Mouse (Mus musculus) myocyte (in vitro differentiated cells): ENCODE data around the gene Fam53a. TPM values are rescaled to one million over a fixed set of nuclear protein-coding genes. Genes with fewer than 3 reads are reported as not detected.

Source experiments
- H3K27me3 ChIP-seq: one replicate; pipeline ENCODE4 v1.6.1; 2011; ENCODE audit not compliant: control insufficient read depth, insufficient read depth, insufficient read length
- H3K36me3 ChIP-seq: one replicate; pipeline ENCODE4 v1.6.1; 2011; ENCODE audit not compliant: control insufficient read depth, insufficient read depth
- H3K4me2 ChIP-seq: one replicate; pipeline ENCODE4 v1.6.1; 2011; ENCODE audit warnings: low read depth, control low read depth
- H3K4me3 ChIP-seq: one replicate; pipeline ENCODE4 v1.5.1; 2011; ENCODE audit warnings: mild to moderate bottlenecking, control low read depth, moderate library complexity
- H3K79me2 ChIP-seq: one replicate; pipeline ENCODE4 v1.6.1; 2011; ENCODE audit not compliant: control insufficient read depth, insufficient read depth
- H3ac ChIP-seq: one replicate; pipeline ENCODE4 v1.6.1; 2011; ENCODE audit not compliant: control insufficient read depth, insufficient read length
- CEBPB ChIP-seq: IDR thresholded peaks from 2 replicates; pipeline ENCODE4 v1.6.1; 2011; ENCODE audit warnings: mild to moderate bottlenecking, moderate library complexity; ENCODE audit not compliant: poor library complexity, insufficient read depth, severe bottlenecking
- E2F4 ChIP-seq: IDR thresholded peaks from one replicate; pipeline ENCODE4 v1.6.1; 2011; ENCODE audit warnings: mild to moderate bottlenecking, control low read depth, moderate library complexity; ENCODE audit not compliant: insufficient read depth
- MAX ChIP-seq: IDR thresholded peaks from one replicate; pipeline ENCODE4 v1.6.1; 2011; ENCODE audit warnings: low read depth, mild to moderate bottlenecking, control low read depth
- MYOD1 ChIP-seq, 3 experiments: IDR thresholded peaks; one replicate each; pipeline ENCODE4 v1.6.1; 2011; ENCODE audit warnings: control low read depth in 2 of 3, low read depth in 2 of 3, mild to moderate bottlenecking in 2 of 3, moderate library complexity in 1 of 3; ENCODE audit not compliant: insufficient read length in 2 of 3, control insufficient read depth in 1 of 3
- MYOG ChIP-seq, 3 experiments: IDR thresholded peaks; one replicate each; pipeline ENCODE4 v1.6.1; 2011; ENCODE audit warnings: control low read depth in 2 of 3, low read depth in 2 of 3, mild to moderate bottlenecking in 2 of 3; ENCODE audit not compliant: insufficient read length in 2 of 3, control insufficient read depth in 1 of 3, insufficient read depth in 1 of 3
- POLR2A ChIP-seq: IDR thresholded peaks from one replicate; pipeline ENCODE4 v1.6.1; 2011; ENCODE audit warnings: low read depth, mild to moderate bottlenecking, control low read depth, moderate library complexity; ENCODE audit not compliant: insufficient read length
- POLR2AphosphoS2 ChIP-seq: IDR thresholded peaks from one replicate; pipeline ENCODE4 v1.6.1; 2011; ENCODE audit warnings: low read depth, control low read depth; ENCODE audit not compliant: insufficient read length
- REST ChIP-seq: IDR thresholded peaks from one replicate; pipeline ENCODE4 v1.6.1; 2011; ENCODE audit warnings: mild to moderate bottlenecking, control low read depth, moderate library complexity; ENCODE audit not compliant: insufficient read depth, insufficient read length
- SRF ChIP-seq: IDR thresholded peaks from one replicate; pipeline ENCODE4 v1.6.1; 2011; ENCODE audit warnings: low read depth; ENCODE audit not compliant: control insufficient read depth, insufficient read length
- TCF12 ChIP-seq: IDR thresholded peaks from one replicate; pipeline ENCODE4 v1.6.1; 2011; ENCODE audit warnings: mild to moderate bottlenecking, control low read depth; ENCODE audit not compliant: poor library complexity, insufficient read depth, severe bottlenecking
- TCF3 ChIP-seq: IDR thresholded peaks from one replicate; pipeline ENCODE4 v1.6.1; 2011; ENCODE audit warnings: low read depth, control low read depth; ENCODE audit not compliant: insufficient read length
- USF1 ChIP-seq: IDR thresholded peaks from one replicate; pipeline ENCODE4 v1.6.1; 2011; ENCODE audit warnings: low read depth, mild to moderate bottlenecking, control low read depth, moderate library complexity
- polyA plus RNA-seq: library from polyadenylated mRNA; unstranded; fragments of >200 nt; fragmentation: generic; extraction: Trizol; gene quantifications from one replicate; pipeline ENCODE4 v1.2.1, GENCODE M21; 2012; ENCODE audit warnings: missing spikeins

Gene Fam53a
- polyA plus RNA-seq = 28.3 TPM

DNA sequence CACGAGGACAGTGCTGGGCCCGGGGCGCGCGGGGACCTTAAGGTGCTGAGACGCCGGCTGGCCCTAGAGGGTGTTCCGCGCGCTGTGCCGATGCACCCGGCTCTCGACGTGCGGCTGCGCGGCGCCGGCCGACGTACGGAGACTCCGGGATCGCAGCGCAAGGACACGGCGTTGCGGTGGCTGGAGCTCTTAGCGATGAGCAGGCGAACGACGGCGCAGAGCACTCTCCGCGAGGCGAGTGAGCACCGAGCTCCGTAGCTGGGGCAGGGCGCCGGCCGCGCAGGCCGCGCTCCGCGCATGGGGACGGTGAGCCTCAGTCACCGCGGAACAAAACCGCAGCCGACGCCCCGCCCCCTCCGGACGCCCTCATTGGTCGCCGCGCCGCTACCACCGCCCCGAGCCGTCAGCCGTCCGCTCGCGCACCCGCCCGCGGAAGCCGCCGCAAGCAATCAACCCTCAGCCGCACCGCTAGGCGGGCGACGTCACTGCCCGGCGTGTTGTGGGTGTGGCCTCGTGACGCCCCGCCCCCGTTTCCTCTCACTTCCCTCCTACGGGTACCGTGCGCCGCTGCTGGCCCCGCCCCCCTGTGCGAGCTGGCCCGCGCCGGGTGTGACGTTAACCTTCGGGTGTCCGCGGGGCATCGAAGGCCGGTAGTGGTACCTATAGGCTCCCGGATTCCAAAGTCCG is at the start of gene Fam53a, which contains the start of gene Gm9903:
Fam53a (minus strand) TSS at position 335 of the 687 bp plus-strand sequence.
Gm9903 (plus strand) TSS at position 625 of the 687 bp plus-strand sequence.
- TF ChIP-seq POLR2A = peak; percentile 98
- TF ChIP-seq MYOD1 (IDR thresholded peaks at IDR 0.05; ENCODE audit: control insufficient read depth in 1 of 3, insufficient read length in 2 of 3, low read depth in 2 of 3) = no peak
- TF ChIP-seq SRF = peak; percentile 47
- peak in 2 of 3 experiments; percentile 2 to 36 for TF ChIP-seq MYOG (IDR thresholded peaks at IDR 0.05; ENCODE audit: control insufficient read depth in 1 of 3, insufficient read depth in 1 of 3, insufficient read length in 2 of 3, low read depth in 2 of 3)
- TF ChIP-seq POLR2AphosphoS2 = peak; percentile 99
- TF ChIP-seq MAX = no peak
- peak; percentile 16 for TF ChIP-seq REST
- TF ChIP-seq USF1 = peak; percentile 2
- no peaks in the 10 kb centered on the region for H3K27me3 ChIP-seq
- no peaks in the 10 kb centered on the region for H3K36me3 ChIP-seq
- peak within 1 kb of the TSS; percentile 97 for H3K4me2 ChIP-seq
- peaks cover 43% of the 10 kb centered on the region for H3K79me2 ChIP-seq
- H3ac ChIP-seq = peak within 1 kb of the TSS; percentile 65
- H3K4me3 ChIP-seq = peak within 1 kb of the TSS; percentile 60

DNA sequence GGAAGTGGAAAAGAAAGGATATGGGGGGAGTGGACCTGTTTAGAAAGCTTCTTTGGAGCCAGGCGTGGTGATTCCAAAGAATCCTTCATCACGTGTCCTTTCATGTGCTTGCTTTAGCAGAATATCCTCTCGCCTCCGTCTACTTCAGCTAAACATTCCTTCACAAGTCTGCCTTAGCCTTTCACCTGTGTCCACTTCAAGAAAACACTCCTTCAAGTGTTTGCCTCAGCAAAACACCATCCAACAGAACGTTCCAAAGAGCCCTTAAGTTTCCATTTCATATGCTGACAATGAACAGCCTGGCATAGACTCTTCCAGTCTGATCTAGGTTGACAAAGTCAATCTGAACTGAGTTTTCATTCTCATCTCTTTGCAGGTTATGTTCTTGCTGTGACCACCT is 48.8 kb upstream of the Fam53a start:
- Histone ChIP-seq H3K27me3 (no peaks in the 10 kb centered on the region), H3K79me2 (no peaks in the 10 kb centered on the region), H3K4me2 (no peak overlapping the region), H3K36me3 (no peaks in the 10 kb centered on the region), H3K4me3 (no peak overlapping the region), H3ac (no peak overlapping the region)
- TF ChIP-seq MAX = no peak

DNA sequence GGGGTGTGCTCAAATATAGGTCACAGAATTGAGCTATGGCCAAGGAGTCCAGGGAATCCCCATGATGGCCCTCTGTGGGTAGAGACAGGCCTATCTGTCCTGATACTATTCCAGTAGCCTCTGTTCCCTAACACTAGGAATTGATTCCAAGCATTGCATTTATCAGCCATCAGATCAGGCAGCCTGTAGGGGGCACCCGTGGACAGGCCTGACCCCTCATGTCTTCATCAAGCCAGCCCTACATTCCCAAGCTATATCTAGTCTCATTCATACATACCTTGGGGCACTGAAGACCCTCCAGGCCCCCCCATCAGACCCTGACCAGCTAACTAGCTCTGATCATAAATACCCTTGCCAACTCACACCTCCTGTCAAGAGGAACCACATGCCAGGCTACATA is 46.5 kb upstream of the Fam53a start:
- H3K4me2 ChIP-seq = no peak overlapping the region
- no peaks in the 10 kb centered on the region for H3K79me2 ChIP-seq
- no peak overlapping the region for H3ac ChIP-seq
- no peaks in the 10 kb centered on the region for H3K36me3 ChIP-seq
- H3K4me3 ChIP-seq = no peak overlapping the region
- no peaks in the 10 kb centered on the region for H3K27me3 ChIP-seq
- TF ChIP-seq POLR2A (no peak), TCF12 (no peak), SRF (no peak), MYOG (IDR thresholded peaks at IDR 0.05; ENCODE audit: control insufficient read depth in 1 of 3, insufficient read depth in 1 of 3, insufficient read length in 2 of 3, low read depth in 2 of 3) (no peak), USF1 (no peak), REST (no peak), POLR2AphosphoS2 (no peak), MYOD1 (IDR thresholded peaks at IDR 0.05; ENCODE audit: control insufficient read depth in 1 of 3, insufficient read length in 2 of 3, low read depth in 2 of 3) (no peak), E2F4 (no peak), MAX (no peak), TCF3 (no peak), CEBPB (no peak)

DNA sequence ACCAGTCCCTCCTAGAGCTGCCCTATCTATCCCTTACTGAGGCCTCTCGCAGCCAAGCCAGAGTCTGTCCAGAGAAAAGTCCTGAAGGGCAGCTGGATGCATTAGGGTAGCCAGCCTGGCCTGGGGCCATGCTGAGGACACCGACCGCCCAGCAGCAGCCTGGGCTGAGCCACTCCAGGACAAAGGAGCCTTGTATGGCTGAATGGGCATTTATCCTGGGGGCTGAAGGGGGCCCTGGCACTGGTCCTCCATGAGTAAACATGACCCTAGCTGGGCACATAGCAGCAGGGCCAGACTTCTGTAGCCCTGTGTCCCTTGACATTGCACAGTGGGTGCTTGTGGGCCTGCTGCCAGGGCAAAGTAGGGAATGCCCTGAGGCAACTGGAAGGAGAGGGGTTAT is 45.0 kb upstream of the Fam53a start:
- no peak overlapping the region for H3K4me3 ChIP-seq
- H3ac ChIP-seq = no peak overlapping the region
- H3K79me2 ChIP-seq = no peaks in the 10 kb centered on the region
- H3K36me3 ChIP-seq = peaks cover 2% of the 10 kb centered on the region
- TF ChIP-seq USF1 = no peak
- TF ChIP-seq POLR2AphosphoS2 = peak; percentile 58
- no peak overlapping the region for H3K4me2 ChIP-seq
- no peaks in the 10 kb centered on the region for H3K27me3 ChIP-seq

DNA sequence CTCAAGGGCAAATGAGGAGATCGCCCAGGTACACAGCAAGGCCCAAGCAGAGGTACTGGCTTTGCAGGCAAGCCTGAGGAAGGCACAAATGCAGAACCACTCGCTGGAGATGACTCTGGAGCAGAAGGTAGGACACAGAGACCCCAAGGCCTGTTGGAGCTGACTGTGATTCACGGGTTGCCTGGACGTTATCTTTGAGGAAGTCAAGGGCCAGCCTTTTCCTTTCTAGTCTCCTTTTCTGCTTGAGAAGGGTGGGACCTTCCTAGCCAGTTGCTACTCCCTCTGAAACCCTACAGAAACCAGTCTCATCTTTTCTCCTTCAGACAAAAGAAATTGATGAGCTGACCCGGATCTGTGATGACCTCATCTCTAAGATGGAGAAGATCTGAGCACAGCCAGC is 42.2 kb upstream of the Fam53a start:
- Histone ChIP-seq H3K27me3 (no peaks in the 10 kb centered on the region), H3ac (no peak overlapping the region), H3K4me3 (no peak overlapping the region), H3K79me2 (no peaks in the 10 kb centered on the region), H3K36me3 (peaks cover 14% of the 10 kb centered on the region), H3K4me2 (no peak overlapping the region)
- TF ChIP-seq MYOG (IDR thresholded peaks at IDR 0.05; ENCODE audit: control insufficient read depth in 1 of 3, insufficient read depth in 1 of 3, insufficient read length in 2 of 3, low read depth in 2 of 3) (no peak), SRF (no peak), TCF3 (no peak), POLR2A (no peak), E2F4 (no peak), POLR2AphosphoS2 (no peak), MAX (no peak), TCF12 (no peak), MYOD1 (IDR thresholded peaks at IDR 0.05; ENCODE audit: control insufficient read depth in 1 of 3, insufficient read length in 2 of 3, low read depth in 2 of 3) (no peak), CEBPB (no peak), USF1 (no peak), REST (no peak)
